Mouse (Mus musculus) kidney, embryonic 16.5 days (tissue): Measurements from ENCODE around the gene Hoxd9. TPM values are rescaled to one million over a fixed set of nuclear protein-coding genes. Genes with fewer than 3 reads are reported as not detected.
A peak's percentile ranks its signal among the peaks of the same experiment; 100 is the strongest.

Experiments used
- ATAC-seq: fragments of 200-750 bp; cut with Nextera tagmentation; 2 replicates; pipeline ENCODE4 v1.8.0; 2017; ENCODE audit warnings: moderate TSS enrichment; ENCODE audit not compliant: low FRiP score, low TSS enrichment
- H3K27ac ChIP-seq: fragments of 300-500 bp; sonication (generic); 2 replicates; pipeline ENCODE4 v1.5.1; 2014; ENCODE audit warnings: low read length
- H3K27me3 ChIP-seq: fragments of 300-500 bp; sonication (generic); 2 replicates; pipeline ENCODE4 v1.6.1; 2014; ENCODE audit warnings: low read length, control low read depth, mixed read lengths; ENCODE audit not compliant: insufficient read depth
- H3K36me3 ChIP-seq: fragments of 300-500 bp; sonication (generic); 2 replicates; pipeline ENCODE4 v1.6.1; 2014; ENCODE audit warnings: low read length, control low read depth, mixed read lengths; ENCODE audit not compliant: insufficient read depth
- H3K4me1 ChIP-seq: fragments of 300-500 bp; sonication (generic); 2 replicates; pipeline ENCODE4 v1.6.1; 2014; ENCODE audit warnings: low read length, control low read depth, mixed read lengths; ENCODE audit not compliant: insufficient read depth
- H3K4me2 ChIP-seq: fragments of 300-500 bp; sonication (generic); replicated peaks from 2 replicates; pipeline ENCODE4 v1.6.1; 2014; ENCODE audit warnings: low read depth, low read length
- H3K4me3 ChIP-seq: fragments of 300-500 bp; sonication (generic); 2 replicates; pipeline ENCODE4 v1.5.1; 2014; ENCODE audit warnings: mild to moderate bottlenecking, low read length
- H3K9ac ChIP-seq: fragments of 300-500 bp; sonication (generic); replicated peaks from 2 replicates; pipeline ENCODE4 v1.6.1; 2014; ENCODE audit warnings: low read length
- H3K9me3 ChIP-seq: fragments of 300-500 bp; sonication (generic); 2 replicates; pipeline ENCODE4 v1.6.1; 2016; ENCODE audit warnings: low read length, control low read depth
- WGBS: fragments of 180-500 bp; shearing (Covaris S2); extraction: QIAGEN DNeasy Blood & Tissue Kit; methylation state at CpG from one replicate; pipeline ENCODE4 v1.1.7; 2014; 5-methylcytosine and 5-hydroxymethylcytosine counted together
- polyA plus RNA-seq: library from polyadenylated mRNA; unstranded; fragments of >200 nt; fragmentation: Nextera tagmentation; extraction: Ambion mirVana; gene quantifications from 2 replicates; pipeline ENCODE4 v1.2.1, GENCODE M21; 2015

The Hoxd9 gene
- polyA plus RNA-seq, 1 experiment from 2014 or later: 38.4 TPM

DNA sequence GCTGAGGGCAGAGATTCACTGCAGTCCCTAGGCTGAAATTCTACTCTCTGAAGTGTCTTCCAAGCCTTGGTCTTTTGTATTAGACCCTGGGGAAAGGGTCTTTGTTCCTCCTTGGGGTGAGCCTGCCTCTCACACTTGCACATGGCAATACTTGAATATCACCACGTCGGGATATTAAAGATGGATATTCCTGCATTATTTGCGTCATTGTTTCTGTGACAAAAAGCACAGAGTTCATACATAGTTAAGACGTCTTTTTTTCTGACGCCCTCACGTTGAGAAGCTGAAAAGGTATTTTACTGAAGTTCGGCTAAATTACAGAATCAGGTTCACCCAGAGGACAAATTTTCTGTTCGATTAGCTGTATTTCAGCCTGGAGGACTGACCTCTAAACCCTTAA, 32.8 kb downstream of the Hoxd9 start:
- H3K36me3 ChIP-seq: peaks cover 7% of the 10 kb centered on the region; the same call in 1 of the 2 replicates
- H3K9ac ChIP-seq: peak overlapping the region; percentile 36; the same call in 1 of the 2 replicates
- WGBS: 40% methylated on average over 8 of the region's 8 CpGs
- ATAC-seq: no peak
- H3K4me3 ChIP-seq: no peak overlapping the region
- H3K9me3 ChIP-seq: no peaks in the 10 kb centered on the region
- peaks cover 74% of the 10 kb centered on the region for H3K4me1 ChIP-seq
- peaks cover 7% of the 10 kb centered on the region; the same call in 1 of the 2 replicates for H3K27me3 ChIP-seq
- peak overlapping the region; percentile 8 for H3K4me2 ChIP-seq
- peak overlapping the region; percentile 26; the same call in 1 of the 2 replicates for H3K27ac ChIP-seq

DNA sequence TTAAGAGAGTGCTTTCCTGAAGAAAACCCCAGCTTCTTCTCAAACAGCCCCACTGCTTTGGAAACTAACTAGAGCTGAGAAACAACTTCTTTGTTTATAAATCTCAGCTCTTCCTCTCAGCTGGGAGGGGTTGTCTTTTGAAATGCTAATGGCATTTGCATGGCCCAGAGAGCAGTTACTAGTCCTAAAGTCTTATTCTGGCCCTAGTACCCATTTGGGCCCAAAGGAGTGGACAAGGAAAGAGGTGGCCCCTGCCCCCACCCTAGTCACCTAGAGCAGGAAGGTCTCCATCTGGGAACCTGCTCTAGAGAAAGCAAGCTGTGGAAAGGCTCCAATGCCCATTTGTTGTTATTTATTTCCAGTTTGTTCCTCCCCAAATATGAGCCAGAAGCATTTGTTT, 33.5 kb downstream of the Hoxd9 start:
- Histone ChIP-seq H3K36me3 (peaks cover 7% of the 10 kb centered on the region; the same call in 1 of the 2 replicates), H3K9me3 (no peaks in the 10 kb centered on the region), H3K4me1 (peaks cover 81% of the 10 kb centered on the region), H3K4me2 (peak overlapping the region; percentile 8), H3K9ac (peak overlapping the region; percentile 46), H3K4me3 (0 out of 2 replicates have a peak overlapping the region, but pooled peaks have one; percentile 0), H3K27ac (peak overlapping the region; percentile 26; the same call in 1 of the 2 replicates), H3K27me3 (peaks cover 7% of the 10 kb centered on the region; the same call in 1 of the 2 replicates)
- ATAC-seq: no peak

DNA sequence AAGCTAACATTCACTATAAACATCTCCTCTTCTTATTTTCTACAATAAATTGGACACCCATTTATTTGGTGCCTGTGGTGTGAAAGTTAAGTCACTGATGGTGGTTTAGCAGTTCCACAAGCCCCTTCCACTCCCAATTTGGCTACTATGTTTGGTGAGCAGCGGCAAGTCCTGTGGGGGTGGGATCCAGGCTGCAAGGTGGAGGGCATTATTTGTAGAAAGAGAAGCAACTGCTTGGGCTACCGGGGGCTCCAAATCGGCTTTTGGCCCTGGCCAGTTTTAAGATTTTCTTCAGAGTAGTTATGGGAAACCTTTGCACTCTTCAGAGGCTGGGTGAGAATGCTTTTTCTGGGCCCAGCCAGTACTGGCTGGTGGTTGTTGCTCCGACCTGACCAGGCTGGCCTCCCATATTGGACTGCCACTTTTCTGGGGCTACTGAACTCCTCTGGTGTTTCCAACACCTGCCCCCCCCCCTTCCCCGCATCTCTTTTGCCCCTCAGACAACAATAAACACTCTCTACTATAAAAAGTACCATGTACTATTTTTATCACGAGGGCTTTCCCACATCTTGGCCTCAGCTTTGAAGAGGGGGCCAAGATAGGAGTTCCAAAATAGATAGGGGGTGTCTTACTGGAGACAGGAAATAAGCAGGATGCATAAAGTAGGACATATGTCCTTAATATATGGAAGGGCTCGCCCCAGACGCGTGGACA, 34.4 kb downstream of the Hoxd9 start:
- H3K4me2 ChIP-seq: peak overlapping the region; percentile 76
- H3K27me3 ChIP-seq: peaks cover 7% of the 10 kb centered on the region; the same call in 1 of the 2 replicates
- peak overlapping the region; percentile 49 for H3K4me3 ChIP-seq
- peak overlapping the region; percentile 62; the same call in 1 of the 2 replicates for H3K27ac ChIP-seq
- peaks cover 80% of the 10 kb centered on the region for H3K4me1 ChIP-seq
- no peak for ATAC-seq
- WGBS: 32% methylated on average over 9 of the region's 9 CpGs
- peaks cover 2% of the 10 kb centered on the region; the same call in 1 of the 2 replicates for H3K36me3 ChIP-seq
- H3K9ac ChIP-seq: peak overlapping the region; percentile 67
- no peaks in the 10 kb centered on the region for H3K9me3 ChIP-seq

- ATAC-seq: no peak
- 1% methylated on average over 52 of the region's 52 CpGs for WGBS
- H3K9ac ChIP-seq: peak overlapping the region; percentile 67
- H3K4me2 ChIP-seq: peak overlapping the region; percentile 76
- peaks cover 2% of the 10 kb centered on the region; the same call in 1 of the 2 replicates for H3K36me3 ChIP-seq
- peak overlapping the region; percentile 62 for H3K27ac ChIP-seq
- peak overlapping the region; percentile 49 for H3K4me3 ChIP-seq
- peaks cover 79% of the 10 kb centered on the region for H3K4me1 ChIP-seq
- peaks cover 12% of the 10 kb centered on the region for H3K27me3 ChIP-seq
- no peaks in the 10 kb centered on the region for H3K9me3 ChIP-seq
Measured at GRCm38 (mm10) chr2:74732513-74733316, 35.2 kb downstream of the Hoxd9 start.

DNA sequence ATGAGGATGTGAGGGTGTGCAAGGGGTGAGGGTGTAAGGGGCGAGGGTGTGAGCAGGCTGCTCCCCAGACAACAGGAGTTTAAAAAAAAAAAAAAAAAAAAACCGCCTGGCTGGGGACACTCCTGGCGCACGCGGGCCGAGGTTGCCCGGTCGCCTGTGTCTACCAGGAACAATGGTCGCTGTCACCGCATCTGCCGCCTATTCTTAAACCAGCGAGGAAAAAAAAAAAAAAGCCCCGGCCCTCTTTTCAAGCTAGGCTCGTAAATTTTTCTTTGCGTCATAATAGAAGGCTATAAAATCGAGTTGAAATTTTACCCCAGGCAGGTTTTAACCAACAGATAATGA, 35.8 kb downstream of the Hoxd9 start:
- H3K36me3 ChIP-seq: peaks cover 2% of the 10 kb centered on the region; the same call in 1 of the 2 replicates
- ATAC-seq: no peak
- peak overlapping the region; percentile 49 for H3K4me3 ChIP-seq
- peaks cover 12% of the 10 kb centered on the region for H3K27me3 ChIP-seq
- peaks cover 79% of the 10 kb centered on the region for H3K4me1 ChIP-seq
- peak overlapping the region; percentile 67 for H3K9ac ChIP-seq
- peak overlapping the region; percentile 76 for H3K4me2 ChIP-seq
- WGBS: 3% methylated on average over 16 of the region's 16 CpGs
- no peaks in the 10 kb centered on the region for H3K9me3 ChIP-seq
- H3K27ac ChIP-seq: peak overlapping the region; percentile 62

DNA sequence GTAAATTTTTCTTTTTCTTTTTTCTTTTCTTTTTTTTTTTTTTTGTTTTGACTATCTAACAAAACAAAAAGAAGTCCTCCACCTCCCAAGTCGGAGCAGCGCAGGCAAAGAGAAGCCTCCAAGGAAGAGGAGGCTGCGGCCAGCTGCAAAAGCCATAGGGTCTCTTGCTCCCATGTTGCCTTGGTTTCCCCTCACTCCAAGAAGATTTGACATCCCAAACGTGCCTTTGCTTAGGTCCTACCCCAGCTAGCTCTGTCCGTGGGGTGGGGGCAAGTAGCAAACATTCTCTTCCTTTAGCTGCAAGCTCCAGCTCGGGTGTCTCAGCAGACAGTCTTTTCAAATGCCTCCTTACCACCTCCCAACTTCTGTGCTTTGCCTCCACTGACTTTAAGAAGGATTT, 36.2 kb downstream of the Hoxd9 start:
- H3K4me2 ChIP-seq: peak overlapping the region; percentile 76
- WGBS: 16% methylated on average over 6 of the region's 6 CpGs
- peak overlapping the region; percentile 62 for H3K27ac ChIP-seq
- peaks cover 12% of the 10 kb centered on the region for H3K27me3 ChIP-seq
- no peaks in the 10 kb centered on the region for H3K9me3 ChIP-seq
- no peak for ATAC-seq
- H3K4me3 ChIP-seq: peak overlapping the region; percentile 49
- H3K36me3 ChIP-seq: peaks cover 2% of the 10 kb centered on the region; the same call in 1 of the 2 replicates
- H3K9ac ChIP-seq: peak overlapping the region; percentile 67
- peaks cover 79% of the 10 kb centered on the region for H3K4me1 ChIP-seq

- H3K9me3 ChIP-seq: no peaks in the 10 kb centered on the region
- H3K4me2 ChIP-seq: peak overlapping the region; percentile 78
- 9% methylated on average over 13 of the region's 13 CpGs for WGBS
- H3K4me1 ChIP-seq: peaks cover 80% of the 10 kb centered on the region
- peak overlapping the region; percentile 44 for H3K4me3 ChIP-seq
- peak overlapping the region; percentile 80 for H3K27ac ChIP-seq
- no peak for ATAC-seq
- H3K36me3 ChIP-seq: peaks cover 2% of the 10 kb centered on the region; the same call in 1 of the 2 replicates
- H3K27me3 ChIP-seq: peaks cover 12% of the 10 kb centered on the region
- peak overlapping the region; percentile 68 for H3K9ac ChIP-seq
Measured at GRCm38 (mm10) chr2:74734451-74734850, 36.9 kb downstream of the Hoxd9 start.

- 33% methylated on average over 27 of the region's 27 CpGs for WGBS
- Histone ChIP-seq H3K4me3 (peak overlapping the region; percentile 44), H3K27ac (peak overlapping the region; percentile 80), H3K27me3 (peaks cover 12% of the 10 kb centered on the region), H3K9ac (peak overlapping the region; percentile 68), H3K4me2 (peak overlapping the region; percentile 78), H3K36me3 (peaks cover 2% of the 10 kb centered on the region; the same call in 1 of the 2 replicates), H3K4me1 (peaks cover 88% of the 10 kb centered on the region), H3K9me3 (no peaks in the 10 kb centered on the region)
- ATAC-seq: no peak
Measured at GRCm38 (mm10) chr2:74734996-74735811, 37.7 kb downstream of the Hoxd9 start.
